Mouse (Mus musculus): Measurements from ENCODE around the gene Alpl.

- TF ChIP-seq HCFC1 (IDR thresholded peaks at IDR 0.05; ENCODE audit: low read depth, low read length) (no peak), CTCF (IDR thresholded peaks at IDR 0.05 in 2 of 3, conservative IDR thresholded peaks at IDR 0.05 in 1 of 3; ENCODE audit: control insufficient read depth in 1 of 3, insufficient read depth in 1 of 3, low read depth in 2 of 3, low read length in 3 of 3, poor library complexity in 1 of 3, severe bottlenecking in 1 of 3) (no peak), MEF2A (IDR thresholded peaks at IDR 0.05; ENCODE audit: extremely low read depth, insufficient replicate concordance, low read depth, low read length, poor library complexity, severe bottlenecking) (no peak), USF1 (IDR thresholded peaks at IDR 0.05; ENCODE audit: low read depth, low read length) (no peak), ETS1 (IDR thresholded peaks at IDR 0.05; ENCODE audit: low read depth, low read length) (no peak), EP300 (IDR thresholded peaks at IDR 0.05; ENCODE audit: low read depth in 1 of 2, low read length in 2 of 2) (no peak), MAZ (IDR thresholded peaks at IDR 0.05; ENCODE audit: low read depth, low read length) (no peak), ZNF384 (IDR thresholded peaks at IDR 0.05; ENCODE audit: low read depth, low read length) (no peak), GATA1 (IDR thresholded peaks at IDR 0.05; ENCODE audit: low read depth, low read length) (no peak)
Observed at GRCm38 (mm10) chr4:137727506-137728187, 68.5 kb downstream of the Alpl start.
